Mouse (Mus musculus) limb, embryonic 13.5 days (tissue): ENCODE results near the gene Ganc. TPM values are rescaled to one million over a fixed set of nuclear protein-coding genes. Genes with fewer than 3 reads are reported as not detected.

Experiments
- ATAC-seq: fragments of 200-750 bp; cut with Nextera tagmentation; 2 replicates; pipeline ENCODE4 v1.8.0; 2017; ENCODE audit warnings: low read depth, moderate number of reproducible peaks, moderate TSS enrichment; ENCODE audit not compliant: low FRiP score
- H3K27ac ChIP-seq: fragments of 300-500 bp; sonication (generic); 2 replicates; pipeline ENCODE4 v1.5.1; 2015; ENCODE audit warnings: inconsistent platforms, mild to moderate bottlenecking, moderate library complexity
- H3K27me3 ChIP-seq: fragments of 300-500 bp; sonication (generic); 2 replicates; pipeline ENCODE4 v1.6.1; 2015; ENCODE audit warnings: mild to moderate bottlenecking, inconsistent platforms
- H3K36me3 ChIP-seq: fragments of 300-500 bp; sonication (generic); 2 replicates; pipeline ENCODE4 v1.6.1; 2015; ENCODE audit warnings: inconsistent platforms, mild to moderate bottlenecking, moderate library complexity
- H3K4me1 ChIP-seq: fragments of 300-500 bp; sonication (generic); 2 replicates; pipeline ENCODE4 v1.6.1; 2015; ENCODE audit warnings: inconsistent platforms
- H3K4me2 ChIP-seq: fragments of 300-500 bp; sonication (generic); replicated peaks from 2 replicates; pipeline ENCODE4 v1.6.1; 2015; ENCODE audit warnings: inconsistent platforms, mild to moderate bottlenecking, moderate library complexity
- H3K4me3 ChIP-seq: fragments of 300-500 bp; sonication (generic); 2 replicates; pipeline ENCODE4 v1.5.1; 2015; ENCODE audit warnings: moderate library complexity, mild to moderate bottlenecking, inconsistent platforms
- H3K9ac ChIP-seq: fragments of 300-500 bp; sonication (generic); 2 replicates; pipeline ENCODE4 v1.6.1; 2015; ENCODE audit warnings: mild to moderate bottlenecking, inconsistent platforms
- H3K9me3 ChIP-seq: fragments of 300-500 bp; sonication (generic); 2 replicates; pipeline ENCODE4 v1.6.1; 2016; ENCODE audit warnings: inconsistent platforms
- WGBS: fragments of 180-500 bp; shearing (Covaris S2); methylation state at CpG from one replicate; pipeline ENCODE4 v1.1.7; 2015; 5-methylcytosine and 5-hydroxymethylcytosine counted together
- polyA plus RNA-seq: library from polyadenylated mRNA; unstranded; fragments of >200 nt; fragmentation: Nextera tagmentation; extraction: Ambion mirVana; gene quantifications from 2 replicates; pipeline ENCODE4 v1.2.1, GENCODE M21; 2015

The Ganc gene
- polyA plus RNA-seq, 1 experiment from 2014 or later, result 9.1 TPM

GRCm38 (mm10) chr2:120481921-120482320, 78.2 kb downstream of the Ganc start:
- WGBS, result 61% methylated on average over 8 of the region's 8 CpGs
- Histone ChIP-seq H3K4me3 (no peak overlapping the region), H3K9me3 (no peaks in the 10 kb centered on the region), H3K27ac (no peak overlapping the region), H3K27me3 (no peaks in the 10 kb centered on the region), H3K4me1 (peaks cover 9% of the 10 kb centered on the region), H3K9ac (no peak overlapping the region), H3K36me3 (no peaks in the 10 kb centered on the region), H3K4me2 (no peak overlapping the region)
- no peak for ATAC-seq

GRCm38 (mm10) chr2:120482506-120483389, 79.1 kb downstream of the Ganc start:
- ATAC-seq, result no peak
- no peak overlapping the region for H3K27ac ChIP-seq
- 52% methylated on average over 8 of the region's 8 CpGs for WGBS
- H3K4me3 ChIP-seq, result no peak overlapping the region
- H3K9ac ChIP-seq, result no peak overlapping the region
- no peaks in the 10 kb centered on the region for H3K36me3 ChIP-seq
- H3K4me1 ChIP-seq, result peaks cover 9% of the 10 kb centered on the region
- H3K4me2 ChIP-seq, result no peak overlapping the region
- no peaks in the 10 kb centered on the region for H3K9me3 ChIP-seq
- no peaks in the 10 kb centered on the region for H3K27me3 ChIP-seq

GRCm38 (mm10) chr2:120484241-120484640, 80.5 kb downstream of the Ganc start:
- Histone ChIP-seq H3K27me3 (no peaks in the 10 kb centered on the region), H3K4me1 (peaks cover 9% of the 10 kb centered on the region), H3K27ac (no peak overlapping the region), H3K9me3 (no peaks in the 10 kb centered on the region), H3K4me3 (no peak overlapping the region), H3K4me2 (no peak overlapping the region), H3K9ac (no peak overlapping the region), H3K36me3 (no peaks in the 10 kb centered on the region)
- WGBS, result 88% methylated on average over 3 of the region's 3 CpGs
- no peak for ATAC-seq

- Histone ChIP-seq H3K4me2 (no peak overlapping the region), H3K27me3 (no peaks in the 10 kb centered on the region)
- no peak for ATAC-seq
Measured at GRCm38 (mm10) chr2:120493254-120493653, 89.6 kb downstream of the Ganc start.

GRCm38 (mm10) chr2:120496511-120496910, 92.8 kb downstream of the Ganc start:
- H3K27me3 ChIP-seq, result no peaks in the 10 kb centered on the region
- no peak overlapping the region for H3K27ac ChIP-seq
- 67% methylated on average over 3 of the region's 3 CpGs for WGBS
- H3K4me3 ChIP-seq, result no peak overlapping the region
- no peaks in the 10 kb centered on the region for H3K36me3 ChIP-seq
- H3K9ac ChIP-seq, result no peak overlapping the region
- no peak for ATAC-seq
- H3K4me2 ChIP-seq, result no peak overlapping the region
- H3K9me3 ChIP-seq, result no peaks in the 10 kb centered on the region
- H3K4me1 ChIP-seq, result peaks cover 9% of the 10 kb centered on the region

More at GRCm38 (mm10) chr2:120493254-120493653, 89.6 kb downstream of the Ganc start:
- Histone ChIP-seq H3K36me3 (no peaks in the 10 kb centered on the region), H3K9ac (no peak overlapping the region), H3K9me3 (no peaks in the 10 kb centered on the region), H3K4me1 (no peaks in the 10 kb centered on the region), H3K4me3 (no peak overlapping the region), H3K27ac (no peak overlapping the region)
- WGBS, result 59% methylated on average over 4 of the region's 4 CpGs

GRCm38 (mm10) chr2:120499971-120500471, 96.3 kb downstream of the Ganc start:
- ATAC-seq, result no peak

GRCm38 (mm10) chr2:120501136-120501918, 97.6 kb downstream of the Ganc start:
- H3K4me3 ChIP-seq, result no peak overlapping the region
- ATAC-seq, result no peak
- no peaks in the 10 kb centered on the region for H3K9me3 ChIP-seq
- H3K27ac ChIP-seq, result no peak overlapping the region
- peaks cover 19% of the 10 kb centered on the region for H3K4me1 ChIP-seq
- peaks cover 24% of the 10 kb centered on the region for H3K36me3 ChIP-seq
- WGBS, result 43% methylated on average over 17 of the region's 17 CpGs
- H3K4me2 ChIP-seq, result no peak overlapping the region
- no peak overlapping the region for H3K9ac ChIP-seq
- no peaks in the 10 kb centered on the region for H3K27me3 ChIP-seq

More at GRCm38 (mm10) chr2:120499971-120500471, 96.3 kb downstream of the Ganc start:
- Histone ChIP-seq H3K36me3 (peaks cover 11% of the 10 kb centered on the region), H3K27me3 (no peaks in the 10 kb centered on the region), H3K27ac (no peak overlapping the region), H3K4me1 (peaks cover 19% of the 10 kb centered on the region), H3K4me2 (0 out of 2 replicates have a peak overlapping the region, but pooled peaks have one; percentile 7), H3K4me3 (no peak overlapping the region), H3K9ac (peak overlapping the region; percentile 35; the same call in 1 of the 2 replicates), H3K9me3 (no peaks in the 10 kb centered on the region)
- 54% methylated on average over 6 of the region's 6 CpGs for WGBS

- H3K27me3 ChIP-seq, result no peaks in the 10 kb centered on the region
- H3K4me1 ChIP-seq, result peaks cover 19% of the 10 kb centered on the region
- H3K9ac ChIP-seq, result no peak overlapping the region
- H3K4me3 ChIP-seq, result no peak overlapping the region
- no peaks in the 10 kb centered on the region for H3K9me3 ChIP-seq
- peaks cover 30% of the 10 kb centered on the region for H3K36me3 ChIP-seq
- H3K4me2 ChIP-seq, result no peak overlapping the region
- ATAC-seq, result no peak
- no peak overlapping the region for H3K27ac ChIP-seq
- WGBS, result 64% methylated on average over 13 of the region's 13 CpGs
Measured at GRCm38 (mm10) chr2:120501931-120502604, 98.4 kb downstream of the Ganc start.

GRCm38 (mm10) chr2:120502605-120502990, 98.9 kb downstream of the Ganc start:
- Histone ChIP-seq H3K27me3 (no peaks in the 10 kb centered on the region), H3K4me2 (no peak overlapping the region), H3K9ac (no peak overlapping the region), H3K9me3 (no peaks in the 10 kb centered on the region), H3K4me3 (no peak overlapping the region), H3K36me3 (peaks cover 33% of the 10 kb centered on the region), H3K27ac (no peak overlapping the region), H3K4me1 (peaks cover 19% of the 10 kb centered on the region)
- no peak for ATAC-seq
- WGBS, result 69% methylated on average over 3 of the region's 3 CpGs

- no peaks in the 10 kb centered on the region for H3K9me3 ChIP-seq
- H3K9ac ChIP-seq, result no peak overlapping the region
- 88% methylated on average over 6 of the region's 6 CpGs for WGBS
- H3K4me3 ChIP-seq, result no peak overlapping the region
- peaks cover 36% of the 10 kb centered on the region for H3K36me3 ChIP-seq
- ATAC-seq, result no peak
- H3K27me3 ChIP-seq, result no peaks in the 10 kb centered on the region
- H3K4me1 ChIP-seq, result peaks cover 19% of the 10 kb centered on the region
- no peak overlapping the region for H3K4me2 ChIP-seq
- H3K27ac ChIP-seq, result no peak overlapping the region
Measured at GRCm38 (mm10) chr2:120503094-120503493, 99.4 kb downstream of the Ganc start.

GRCm38 (mm10) chr2:120503992-120504391, 100.3 kb downstream of the Ganc start:
- Histone ChIP-seq H3K27ac (no peak overlapping the region), H3K4me2 (no peak overlapping the region), H3K4me1 (peaks cover 19% of the 10 kb centered on the region), H3K27me3 (no peaks in the 10 kb centered on the region), H3K4me3 (no peak overlapping the region), H3K9me3 (no peaks in the 10 kb centered on the region), H3K9ac (no peak overlapping the region), H3K36me3 (peaks cover 45% of the 10 kb centered on the region)
- 80% methylated on average over 5 of the region's 5 CpGs for WGBS
- ATAC-seq, result no peak
